Mouse (Mus musculus) liver, embryonic 14.5 days (tissue): ENCODE measurements around the gene Cdiptos. TPM values are rescaled to one million over a fixed set of nuclear protein-coding genes. Genes with fewer than 3 reads are reported as not detected.

Source experiments
- ATAC-seq: fragments of 200-750 bp; cut with Nextera tagmentation; 2 replicates; pipeline ENCODE4 v1.8.0; 2017; ENCODE audit warnings: moderate number of reproducible peaks, mild to moderate bottlenecking, moderate library complexity; ENCODE audit not compliant: insufficient read depth
- DNase-seq, 3 experiments: peaks; one replicate each; pipeline ENCODE4 v3.0.0-alpha.2; 2012 to 2013; ENCODE audit warnings: low read depth in 3 of 3, low spot score in 3 of 3
- H3K27ac ChIP-seq: fragments of 300-500 bp; sonication (generic); 2 replicates; pipeline ENCODE4 v1.5.1; 2014; ENCODE audit warnings: moderate library complexity, mild to moderate bottlenecking, control low read depth, inconsistent platforms
- H3K27me3 ChIP-seq: fragments of 300-500 bp; sonication (generic); 2 replicates; pipeline ENCODE4 v1.6.1; 2014; ENCODE audit warnings: mild to moderate bottlenecking, low read length, moderate library complexity; ENCODE audit not compliant: control insufficient read depth, insufficient read depth
- H3K36me3 ChIP-seq: fragments of 300-500 bp; sonication (generic); replicated peaks from 2 replicates; pipeline ENCODE4 v1.6.1; 2014; ENCODE audit warnings: low read depth; ENCODE audit not compliant: control insufficient read depth, insufficient read depth
- H3K4me1 ChIP-seq, 2 experiments: fragments of 200-500 bp in 1 of 2; fragments of 300-500 bp in 1 of 2; sonication (generic) in 1 of 2; replicated peaks; 2 replicates each; pipeline ENCODE4 v1.6.1; 2012 to 2014; ENCODE audit warnings: antibody characterized with exemption in 1 of 2, inconsistent platforms in 1 of 2, low read length in 1 of 2; ENCODE audit not compliant: control insufficient read depth in 2 of 2, insufficient read depth in 2 of 2
- H3K4me2 ChIP-seq: fragments of 300-500 bp; sonication (generic); 2 replicates; pipeline ENCODE4 v1.6.1; 2014; ENCODE audit warnings: low read depth, mild to moderate bottlenecking, control low read depth, moderate library complexity
- H3K4me3 ChIP-seq, 2 experiments: fragments of 200-500 bp in 1 of 2; fragments of 300-500 bp in 1 of 2; sonication (generic) in 1 of 2; 2 replicates each; pipeline ENCODE4 v1.5.1; 2012 to 2014; ENCODE audit warnings: low read depth in 2 of 2, low read length in 2 of 2, mild to moderate bottlenecking in 2 of 2, control low read depth in 1 of 2, inconsistent platforms in 1 of 2, moderate library complexity in 1 of 2; ENCODE audit not compliant: insufficient read depth in 1 of 2
- H3K9ac ChIP-seq: fragments of 300-500 bp; sonication (generic); replicated peaks from 2 replicates; pipeline ENCODE4 v1.6.1; 2014; ENCODE audit warnings: mild to moderate bottlenecking, control low read depth, moderate library complexity
- H3K9me3 ChIP-seq: fragments of 300-500 bp; sonication (generic); 2 replicates; pipeline ENCODE4 v1.6.1; 2016; ENCODE audit warnings: low read length, mixed read lengths; ENCODE audit not compliant: control insufficient read depth
- CTCF ChIP-seq: IDR thresholded peaks from 2 replicates; pipeline ENCODE4 v1.5.1; 2016; ENCODE audit warnings: antibody characterized with exemption, low read depth, control low read depth
- EP300 ChIP-seq: IDR thresholded peaks from 2 replicates; pipeline ENCODE4 v1.6.1; 2016; ENCODE audit warnings: antibody characterized with exemption, low read depth
- WGBS: fragments of 180-500 bp; shearing (Covaris S2); extraction: QIAGEN DNeasy Blood & Tissue Kit; methylation state at CpG from one replicate; pipeline ENCODE4 v1.1.7; 2014; ENCODE audit not compliant: insufficient replicate concordance; 5-methylcytosine and 5-hydroxymethylcytosine counted together
- polyA plus RNA-seq, 2 experiments: library from polyadenylated mRNA; depleted of rRNA in 1 of 2; stranded (reverse) in 1 of 2; unstranded in 1 of 2; fragments of >200 nt; fragmentation: Nextera tagmentation in 1 of 2; extraction: Ambion mirVana in 1 of 2; gene quantifications; 2 replicates each; pipeline versions ENCODE4 v1.2.1 to v1.2.3; 2012 to 2014

Cdiptos gene
- polyA plus RNA-seq, 2 experiments = 0.18 to 0.20 TPM

DNA sequence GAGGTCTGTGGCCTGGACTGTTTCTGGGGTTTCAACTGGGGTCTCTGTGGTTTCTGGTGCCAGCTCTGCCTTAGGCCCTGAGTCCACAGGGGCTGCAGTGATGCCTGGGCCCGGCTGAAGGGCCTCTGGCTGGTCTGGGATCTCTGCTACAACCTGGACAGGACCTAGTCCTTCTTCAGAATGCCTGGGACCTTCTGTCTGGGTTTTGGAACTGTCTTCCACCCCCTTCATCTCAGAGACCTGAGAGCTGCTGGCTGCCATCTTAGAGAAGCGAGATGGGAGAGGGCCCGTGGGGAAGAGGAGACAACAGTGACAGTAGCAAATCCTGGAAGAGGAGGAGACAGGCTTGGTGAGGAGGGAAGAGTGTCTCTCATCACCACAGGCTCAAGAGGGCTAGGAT, 44.1 kb upstream of the Cdiptos start:
- Histone ChIP-seq H3K9ac (no peak overlapping the region), H3K9me3 (no peaks in the 10 kb centered on the region), H3K4me1 (peaks cover 24 to 36% of the 10 kb centered on the region in 2 experiments), H3K4me3 (no peak overlapping the region), H3K27me3 (no peaks in the 10 kb centered on the region), H3K36me3 (peaks cover 29% of the 10 kb centered on the region), H3K27ac (no peak overlapping the region), H3K4me2 (no peak overlapping the region)
- 67% methylated on average over 3 of the region's 3 CpGs for WGBS
- DNase-seq (no peak), ATAC-seq (no peak)
- no peak for TF ChIP-seq EP300

DNA sequence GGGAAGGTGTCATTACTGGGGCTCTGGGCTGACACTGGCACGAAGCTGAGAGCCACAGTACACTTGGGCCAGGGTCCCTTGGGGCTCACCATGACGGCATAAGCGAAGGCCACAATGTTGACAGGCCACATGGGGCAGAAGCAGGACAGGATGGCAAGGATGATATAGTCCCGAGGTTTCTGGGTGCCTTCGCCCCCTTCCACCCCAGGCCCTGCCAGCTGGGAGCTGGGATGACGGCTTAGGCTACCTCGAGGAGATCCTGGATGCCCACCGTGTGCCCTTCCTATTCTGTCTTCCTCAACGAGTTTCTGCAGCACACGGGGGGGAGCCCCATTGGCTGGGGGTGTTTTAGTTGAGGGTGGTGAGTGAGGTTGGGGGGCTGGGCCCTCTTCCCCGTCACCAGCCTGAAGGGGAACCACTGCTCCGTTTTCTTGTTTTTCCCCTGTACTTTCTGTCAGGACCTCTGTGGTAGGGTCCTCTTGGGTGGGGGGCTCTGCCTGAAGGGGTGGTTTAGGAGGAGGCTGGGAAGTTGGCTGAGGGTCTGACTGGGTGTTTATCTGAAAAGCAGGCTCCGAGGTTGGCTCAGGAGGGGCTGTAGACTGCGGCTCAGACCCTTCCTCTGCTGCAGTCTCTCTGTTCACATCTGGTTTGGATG, 43.5 kb upstream of the Cdiptos start:
- no peak for DNase-seq
- H3K4me2 ChIP-seq = no peak overlapping the region
- 69% methylated on average over 14 of the region's 14 CpGs for WGBS

DNA sequence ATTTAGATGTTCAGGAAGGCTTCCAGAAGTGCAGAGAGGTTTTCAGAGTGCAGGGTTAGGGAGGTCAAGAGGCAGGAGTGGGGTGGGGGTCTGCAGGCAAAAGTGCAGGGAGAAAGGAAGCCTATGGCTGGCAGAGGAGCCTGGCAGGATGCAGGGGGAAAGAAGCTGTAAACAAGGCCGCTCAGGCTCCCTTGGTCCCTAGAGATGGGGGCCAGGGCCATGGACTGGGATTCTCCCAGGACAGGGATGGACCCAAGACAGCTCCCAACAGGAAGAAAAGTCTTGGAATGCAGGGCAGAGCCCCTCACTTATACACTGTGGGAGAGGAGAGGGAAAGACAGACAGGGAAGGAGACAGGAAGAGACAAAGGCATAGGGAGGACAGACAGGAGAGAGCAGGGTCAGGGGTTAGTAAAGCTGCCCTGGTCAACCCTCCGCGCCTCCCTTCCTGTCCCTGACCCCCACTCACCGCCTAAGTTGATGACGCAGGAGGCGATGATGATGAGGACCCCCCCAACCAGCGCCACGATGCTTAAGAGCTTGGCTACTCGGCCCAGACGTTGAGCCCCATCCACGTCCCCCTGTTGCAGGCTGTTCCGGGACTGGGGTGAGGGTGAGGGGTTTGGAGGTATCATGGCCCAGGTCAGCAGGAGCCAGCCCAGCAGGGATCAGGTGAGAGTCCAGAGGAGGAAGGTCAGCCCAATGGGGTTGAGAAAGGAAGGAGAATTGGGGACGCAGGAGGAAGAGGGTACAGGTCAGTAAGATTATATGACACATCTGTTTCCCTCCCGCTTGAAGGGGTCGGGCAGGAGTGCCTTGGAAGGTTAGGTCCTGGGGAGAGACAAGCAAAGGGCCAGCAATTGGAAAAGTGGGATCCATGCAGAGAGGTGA, 42.8 kb upstream of the Cdiptos start:
- peaks cover 16 to 29% of the 10 kb centered on the region in 2 experiments for H3K4me1 ChIP-seq
- no peak overlapping the region for H3K4me3 ChIP-seq
- no peak for TF ChIP-seq CTCF
- TF ChIP-seq EP300 = no peak
- H3K4me2 ChIP-seq = no peak overlapping the region
- H3K27me3 ChIP-seq = no peaks in the 10 kb centered on the region
- H3K27ac ChIP-seq = no peak overlapping the region
- no peak overlapping the region for H3K9ac ChIP-seq
- DNase-seq = no peak
- 75% methylated on average over 15 of the region's 15 CpGs for WGBS
- H3K9me3 ChIP-seq = no peaks in the 10 kb centered on the region
- ATAC-seq = no peak
- H3K36me3 ChIP-seq = peaks cover 19% of the 10 kb centered on the region

More for the DNA sequence above, 43.5 kb upstream of the Cdiptos start:
- peaks cover 27% of the 10 kb centered on the region for H3K36me3 ChIP-seq
- H3K4me1 ChIP-seq = peaks cover 24 to 34% of the 10 kb centered on the region in 2 experiments
- no peaks in the 10 kb centered on the region for H3K27me3 ChIP-seq
- H3K27ac ChIP-seq = no peak overlapping the region
- no peak overlapping the region for H3K4me3 ChIP-seq
- H3K9me3 ChIP-seq = no peaks in the 10 kb centered on the region
- no peak for ATAC-seq
- H3K9ac ChIP-seq = no peak overlapping the region
- TF ChIP-seq EP300 = no peak
- TF ChIP-seq CTCF = no peak

DNA sequence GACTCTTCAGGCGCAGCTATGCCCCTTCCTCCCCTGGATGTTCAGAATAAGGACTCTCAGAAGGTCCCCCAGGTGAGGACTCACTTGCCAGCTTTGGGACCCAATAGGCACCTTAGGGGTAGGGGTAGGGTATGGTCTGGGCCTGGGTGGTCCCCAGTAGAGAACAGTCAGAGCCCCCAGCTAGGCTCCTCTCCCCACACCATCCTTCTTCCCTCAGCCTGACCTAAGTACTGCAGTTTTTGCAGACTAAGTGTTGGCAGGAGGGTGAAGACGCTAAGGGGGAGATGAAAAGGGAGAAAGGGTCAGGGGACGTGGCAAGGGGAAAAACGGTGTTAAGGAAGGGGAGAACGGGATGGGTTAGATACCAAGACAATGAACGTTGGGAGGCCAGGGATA, 42.0 kb upstream of the Cdiptos start:
- Histone ChIP-seq H3K27me3 (no peaks in the 10 kb centered on the region), H3K4me1 (peaks cover 9 to 30% of the 10 kb centered on the region in 2 experiments), H3K4me2 (peak overlapping the region; percentile 31; the same call in 1 of the 2 replicates), H3K9ac (no peak overlapping the region; the same call in 1 of the 2 replicates), H3K27ac (peak overlapping the region; percentile 14; the same call in 1 of the 2 replicates), H3K36me3 (peaks cover 12% of the 10 kb centered on the region), H3K4me3 (no peak overlapping the region), H3K9me3 (no peaks in the 10 kb centered on the region)
- WGBS = 46% methylated on average over 6 of the region's 6 CpGs
- TF ChIP-seq CTCF (no peak), EP300 (no peak)
- ATAC-seq (no peak), DNase-seq (no peak)
